Mouse (Mus musculus): ENCODE measurements around the gene Mansc1.
"Not testable (repeated sequence)": the region's sequence is repeated elsewhere in the genome, so short reads cannot be mapped to it uniquely, and the experiment has no call there.

Gene Mansc1

GRCm38 (mm10) chr6:134631947-134632687 lies at the start of gene Mansc1:
Mansc1 (minus strand) TSS chr6:134632488.
- DNase-seq, result peak; percentile 58

GRCm38 (mm10) chr6:134679330-134679729 lies 47.0 kb upstream of the Mansc1 start:
- DNase-seq, result not testable (repeated sequence)

GRCm38 (mm10) chr6:134678037-134678436 lies 45.7 kb upstream of the Mansc1 start:
- DNase-seq, result no peak

GRCm38 (mm10) chr6:134677504-134677903 lies 45.2 kb upstream of the Mansc1 start:
- no peak for DNase-seq

- DNase-seq, result not testable (repeated sequence)
These were observed 41.4 kb upstream of the Mansc1 start for GRCm38 (mm10) chr6:134673712-134674111.

- no peak for DNase-seq
These were observed 38.7 kb upstream of the Mansc1 start for GRCm38 (mm10) chr6:134670881-134671411.

- DNase-seq, result no peak
These were observed 37.0 kb upstream of the Mansc1 start for GRCm38 (mm10) chr6:134669179-134669865.

GRCm38 (mm10) chr6:134668519-134668918 lies 36.2 kb upstream of the Mansc1 start:
- no peak for DNase-seq

- DNase-seq, result no peak
These were observed 33.5 kb upstream of the Mansc1 start for GRCm38 (mm10) chr6:134665817-134666216.

- no peak for DNase-seq
These were observed 32.3 kb upstream of the Mansc1 start for GRCm38 (mm10) chr6:134664573-134664972.

GRCm38 (mm10) chr6:134660714-134661406 lies 28.6 kb upstream of the Mansc1 start:
- DNase-seq, result no peak

- peak; percentile 82 for DNase-seq
These were observed 27.0 kb upstream of the Mansc1 start for GRCm38 (mm10) chr6:134659108-134659958.

- peak; percentile 17 for DNase-seq
These were observed 24.2 kb upstream of the Mansc1 start for GRCm38 (mm10) chr6:134656527-134656926.

GRCm38 (mm10) chr6:134648356-134648755 lies 16.1 kb upstream of the Mansc1 start:
- DNase-seq, result no peak

GRCm38 (mm10) chr6:134647621-134648020 lies 15.3 kb upstream of the Mansc1 start:
- DNase-seq, result peak; percentile 47

- DNase-seq, result no peak
These were observed 14.5 kb upstream of the Mansc1 start for GRCm38 (mm10) chr6:134646835-134647234.

GRCm38 (mm10) chr6:134643296-134643695 lies 11.0 kb upstream of the Mansc1 start:
- no peak for DNase-seq

GRCm38 (mm10) chr6:134641738-134642446 lies 9.6 kb upstream of the Mansc1 start:
- DNase-seq, result no peak

GRCm38 (mm10) chr6:134640485-134641475 lies 8.5 kb upstream of the Mansc1 start:
- DNase-seq, result peak; percentile 98

GRCm38 (mm10) chr6:134639900-134640299 lies 7.6 kb upstream of the Mansc1 start:
- no peak for DNase-seq
